Mouse (Mus musculus) myocyte (in vitro differentiated cells): ENCODE measurements around the gene Cops8. TPM values are rescaled to one million over a fixed set of nuclear protein-coding genes. Genes with fewer than 3 reads are reported as not detected.

Source experiments
- H3K27me3 ChIP-seq: one replicate; pipeline ENCODE4 v1.6.1; 2011; ENCODE audit not compliant: control insufficient read depth, insufficient read depth, insufficient read length
- H3K36me3 ChIP-seq: one replicate; pipeline ENCODE4 v1.6.1; 2011; ENCODE audit not compliant: control insufficient read depth, insufficient read depth
- H3K4me2 ChIP-seq: one replicate; pipeline ENCODE4 v1.6.1; 2011; ENCODE audit warnings: low read depth, control low read depth
- H3K4me3 ChIP-seq: one replicate; pipeline ENCODE4 v1.5.1; 2011; ENCODE audit warnings: mild to moderate bottlenecking, control low read depth, moderate library complexity
- H3K79me2 ChIP-seq: one replicate; pipeline ENCODE4 v1.6.1; 2011; ENCODE audit not compliant: control insufficient read depth, insufficient read depth
- H3ac ChIP-seq: one replicate; pipeline ENCODE4 v1.6.1; 2011; ENCODE audit not compliant: control insufficient read depth, insufficient read length
- CEBPB ChIP-seq: IDR thresholded peaks from 2 replicates; pipeline ENCODE4 v1.6.1; 2011; ENCODE audit warnings: mild to moderate bottlenecking, moderate library complexity; ENCODE audit not compliant: poor library complexity, insufficient read depth, severe bottlenecking
- E2F4 ChIP-seq: IDR thresholded peaks from one replicate; pipeline ENCODE4 v1.6.1; 2011; ENCODE audit warnings: mild to moderate bottlenecking, control low read depth, moderate library complexity; ENCODE audit not compliant: insufficient read depth
- MAX ChIP-seq: IDR thresholded peaks from one replicate; pipeline ENCODE4 v1.6.1; 2011; ENCODE audit warnings: low read depth, mild to moderate bottlenecking, control low read depth
- MYOD1 ChIP-seq, 3 experiments: IDR thresholded peaks; one replicate each; pipeline ENCODE4 v1.6.1; 2011; ENCODE audit warnings: control low read depth in 2 of 3, low read depth in 2 of 3, mild to moderate bottlenecking in 2 of 3, moderate library complexity in 1 of 3; ENCODE audit not compliant: insufficient read length in 2 of 3, control insufficient read depth in 1 of 3
- MYOG ChIP-seq, 3 experiments: IDR thresholded peaks; one replicate each; pipeline ENCODE4 v1.6.1; 2011; ENCODE audit warnings: control low read depth in 2 of 3, low read depth in 2 of 3, mild to moderate bottlenecking in 2 of 3; ENCODE audit not compliant: insufficient read length in 2 of 3, control insufficient read depth in 1 of 3, insufficient read depth in 1 of 3
- POLR2A ChIP-seq: IDR thresholded peaks from one replicate; pipeline ENCODE4 v1.6.1; 2011; ENCODE audit warnings: low read depth, mild to moderate bottlenecking, control low read depth, moderate library complexity; ENCODE audit not compliant: insufficient read length
- POLR2AphosphoS2 ChIP-seq: IDR thresholded peaks from one replicate; pipeline ENCODE4 v1.6.1; 2011; ENCODE audit warnings: low read depth, control low read depth; ENCODE audit not compliant: insufficient read length
- REST ChIP-seq: IDR thresholded peaks from one replicate; pipeline ENCODE4 v1.6.1; 2011; ENCODE audit warnings: mild to moderate bottlenecking, control low read depth, moderate library complexity; ENCODE audit not compliant: insufficient read depth, insufficient read length
- SRF ChIP-seq: IDR thresholded peaks from one replicate; pipeline ENCODE4 v1.6.1; 2011; ENCODE audit warnings: low read depth; ENCODE audit not compliant: control insufficient read depth, insufficient read length
- TCF12 ChIP-seq: IDR thresholded peaks from one replicate; pipeline ENCODE4 v1.6.1; 2011; ENCODE audit warnings: mild to moderate bottlenecking, control low read depth; ENCODE audit not compliant: poor library complexity, insufficient read depth, severe bottlenecking
- TCF3 ChIP-seq: IDR thresholded peaks from one replicate; pipeline ENCODE4 v1.6.1; 2011; ENCODE audit warnings: low read depth, control low read depth; ENCODE audit not compliant: insufficient read length
- USF1 ChIP-seq: IDR thresholded peaks from one replicate; pipeline ENCODE4 v1.6.1; 2011; ENCODE audit warnings: low read depth, mild to moderate bottlenecking, control low read depth, moderate library complexity
- polyA plus RNA-seq: library from polyadenylated mRNA; unstranded; fragments of >200 nt; fragmentation: generic; extraction: Trizol; gene quantifications from one replicate; pipeline ENCODE4 v1.2.1, GENCODE M21; 2012; ENCODE audit warnings: missing spikeins

Gene Cops8
- polyA plus RNA-seq = 98.1 TPM

DNA sequence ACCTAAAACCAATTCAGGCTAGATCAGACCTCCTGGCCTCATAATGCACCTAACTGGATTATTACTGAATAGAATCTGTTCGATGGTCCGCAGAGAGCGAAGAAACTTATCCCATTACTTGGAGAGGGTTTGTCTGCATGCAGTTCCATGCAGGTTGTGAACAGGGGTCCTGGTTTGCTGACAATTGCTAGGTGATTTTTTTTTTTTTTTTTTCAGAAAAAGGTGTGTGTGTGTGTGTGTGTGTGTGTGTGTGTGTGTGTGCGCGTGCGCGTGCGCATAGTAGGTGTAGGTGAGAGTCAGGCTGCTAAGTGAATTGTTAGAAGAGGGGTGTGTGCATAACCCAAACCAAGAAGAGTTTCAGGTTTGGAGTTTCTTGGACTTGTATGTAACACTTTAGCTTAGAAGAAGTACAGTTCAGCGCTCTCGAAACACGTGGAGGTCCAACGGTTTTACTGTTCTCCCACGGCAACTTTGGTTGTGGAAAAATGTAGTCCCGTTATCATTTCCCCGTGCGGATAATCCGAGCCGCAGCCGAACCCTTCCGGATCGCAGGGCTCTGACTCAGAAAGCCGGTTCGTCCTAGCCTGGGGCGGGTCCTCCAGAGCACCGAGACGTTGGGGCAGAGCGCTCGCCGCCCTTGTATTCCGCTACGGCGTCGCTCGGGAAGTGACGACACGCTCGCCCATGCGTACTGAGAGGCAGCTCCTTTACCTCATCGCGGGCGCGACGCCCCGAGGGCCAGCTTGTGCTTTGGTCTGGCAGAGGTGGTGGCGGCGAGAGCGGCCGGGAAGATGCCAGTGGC lies at the start of gene Cops8:
Gene Cops8 (plus strand): TSS at position 223 of the 802 bp plus-strand sequence.
- H3K4me2 ChIP-seq = peak within 1 kb of the TSS; percentile 82
- TF ChIP-seq CEBPB (no peak), MAX (no peak), SRF (peak; percentile 90), REST (no peak), POLR2A (peak; percentile 95), USF1 (no peak), POLR2AphosphoS2 (peak; percentile 88), MYOD1 (IDR thresholded peaks at IDR 0.05; ENCODE audit: control insufficient read depth in 1 of 3, insufficient read length in 2 of 3, low read depth in 2 of 3) (no peak), TCF3 (no peak), E2F4 (no peak), MYOG (IDR thresholded peaks at IDR 0.05; ENCODE audit: control insufficient read depth in 1 of 3, insufficient read depth in 1 of 3, insufficient read length in 2 of 3, low read depth in 2 of 3) (no peak), TCF12 (no peak)
- no peaks in the 10 kb centered on the region for H3K27me3 ChIP-seq
- peak within 1 kb of the TSS; percentile 16 for H3ac ChIP-seq
- H3K4me3 ChIP-seq = peak within 1 kb of the TSS; percentile 64
- H3K79me2 ChIP-seq = peaks cover 25% of the 10 kb centered on the region
- peaks cover 20% of the 10 kb centered on the region for H3K36me3 ChIP-seq

GRCm38 (mm10) chr1:90557140-90557539 lies 45.6 kb upstream of the Cops8 start:
- Histone ChIP-seq H3K27me3 (no peaks in the 10 kb centered on the region), H3K4me2 (no peak overlapping the region), H3K4me3 (no peak overlapping the region), H3K79me2 (no peaks in the 10 kb centered on the region), H3K36me3 (no peaks in the 10 kb centered on the region), H3ac (no peak overlapping the region)
- no peak for TF ChIP-seq MYOD1 (IDR thresholded peaks at IDR 0.05; ENCODE audit: control insufficient read depth in 1 of 3, insufficient read length in 2 of 3, low read depth in 2 of 3)
- no peak for TF ChIP-seq E2F4
- TF ChIP-seq SRF = no peak
- no peak for TF ChIP-seq POLR2AphosphoS2
- no peak for TF ChIP-seq TCF12
- TF ChIP-seq MAX = no peak
- no peak for TF ChIP-seq POLR2A
- TF ChIP-seq CEBPB = no peak
- TF ChIP-seq MYOG (IDR thresholded peaks at IDR 0.05; ENCODE audit: control insufficient read depth in 1 of 3, insufficient read depth in 1 of 3, insufficient read length in 2 of 3, low read depth in 2 of 3) = no peak

DNA sequence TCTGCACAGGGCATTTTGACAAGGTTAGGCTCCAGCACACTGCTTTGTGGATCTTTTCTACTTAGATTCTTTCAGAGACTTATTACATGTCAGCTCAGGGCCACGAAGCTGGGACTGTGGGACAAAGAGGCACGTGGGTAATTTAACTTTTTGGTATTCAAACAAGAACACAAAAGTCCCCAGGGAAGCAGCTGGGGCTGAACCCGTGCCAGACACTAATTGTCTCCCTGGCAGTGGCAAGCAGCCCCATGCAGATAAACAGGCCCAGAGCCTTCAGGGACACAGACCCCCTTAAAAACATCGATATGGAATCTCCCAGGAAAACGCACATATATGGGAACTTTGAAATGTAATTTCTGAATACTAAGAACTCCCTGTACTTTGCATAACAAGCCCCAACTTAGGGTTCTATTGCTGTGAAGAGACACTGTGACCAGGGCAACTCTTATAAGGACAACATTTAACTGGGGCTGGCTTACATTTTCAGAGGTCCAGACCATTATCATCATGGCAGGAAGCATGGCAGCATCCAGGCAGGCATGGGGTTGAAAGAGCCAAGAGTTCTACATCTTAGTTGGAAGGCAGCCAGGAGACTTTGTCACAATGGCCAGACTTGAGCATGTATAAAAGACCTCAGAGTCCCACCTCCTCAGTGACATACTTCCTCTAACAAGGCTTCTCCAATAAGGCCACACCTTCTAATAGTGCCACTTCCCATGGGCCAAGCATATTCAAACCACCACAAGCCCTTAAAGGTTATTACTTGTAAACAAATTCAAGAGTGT lies 41.6 kb upstream of the Cops8 start:
- H3K4me3 ChIP-seq = no peak overlapping the region
- TF ChIP-seq MYOD1 (IDR thresholded peaks at IDR 0.05; ENCODE audit: control insufficient read depth in 1 of 3, insufficient read length in 2 of 3, low read depth in 2 of 3) = no peak
- no peak for TF ChIP-seq MAX
- no peak for TF ChIP-seq TCF12
- H3K36me3 ChIP-seq = no peaks in the 10 kb centered on the region
- H3K4me2 ChIP-seq = no peak overlapping the region
- no peaks in the 10 kb centered on the region for H3K79me2 ChIP-seq
- no peak overlapping the region for H3ac ChIP-seq
- no peaks in the 10 kb centered on the region for H3K27me3 ChIP-seq

DNA sequence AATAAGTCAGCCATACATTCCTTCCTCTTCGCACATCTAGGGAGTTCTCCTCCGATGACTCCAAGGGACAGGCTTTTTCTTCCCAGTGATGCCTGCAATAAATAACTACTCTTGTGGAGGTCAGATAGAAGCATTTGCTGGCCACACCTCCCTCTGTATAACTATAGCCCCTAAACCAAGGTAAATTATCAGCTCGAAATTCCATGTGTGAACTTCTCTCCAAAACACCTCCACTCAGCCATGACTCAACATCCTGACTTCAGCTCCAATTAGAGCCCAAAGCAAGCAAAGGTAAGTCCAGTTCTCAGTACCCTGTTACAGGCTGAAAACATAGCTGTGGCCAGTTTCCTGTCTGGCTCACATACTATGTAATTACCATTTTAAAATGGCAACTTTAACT lies 38.8 kb upstream of the Cops8 start:
- H3K36me3 ChIP-seq = no peaks in the 10 kb centered on the region
- no peak overlapping the region for H3K4me2 ChIP-seq
- no peaks in the 10 kb centered on the region for H3K79me2 ChIP-seq
- H3ac ChIP-seq = no peak overlapping the region
- no peaks in the 10 kb centered on the region for H3K27me3 ChIP-seq
- TF ChIP-seq REST (no peak), TCF12 (no peak), SRF (no peak), USF1 (no peak), TCF3 (no peak), MAX (no peak), CEBPB (no peak), MYOD1 (IDR thresholded peaks at IDR 0.05; ENCODE audit: control insufficient read depth in 1 of 3, insufficient read length in 2 of 3, low read depth in 2 of 3) (no peak), POLR2A (no peak), POLR2AphosphoS2 (no peak), MYOG (IDR thresholded peaks at IDR 0.05; ENCODE audit: control insufficient read depth in 1 of 3, insufficient read depth in 1 of 3, insufficient read length in 2 of 3, low read depth in 2 of 3) (no peak), E2F4 (no peak)
- no peak overlapping the region for H3K4me3 ChIP-seq
